Mouse (Mus musculus) thymus, adult 2 months (tissue): ENCODE measurements at regions not wholly inside any gene's neighbourhood (a gene's known extent, or its start where the extent isn't known, plus 50 kb on each side); places are given as distances from the start of the nearest gene placed in this dataset.

ENCODE experiments used
- CTCF ChIP-seq: fragments of 200-500 bp; IDR thresholded peaks from 2 replicates; pipeline ENCODE4 v1.5.1; 2012; ENCODE audit warnings: mild to moderate bottlenecking, control low read depth, low read length, moderate library complexity, borderline replicate concordance; ENCODE audit not compliant: control insufficient read depth, poor library complexity, insufficient read depth; ENCODE audit errors: extremely low read depth
- POLR2A ChIP-seq: fragments of 200-500 bp; IDR thresholded peaks from 2 replicates; pipeline ENCODE4 v1.6.1; 2012; ENCODE audit warnings: mild to moderate bottlenecking, low read length, control low read depth, moderate library complexity; ENCODE audit not compliant: control insufficient read depth, poor library complexity, insufficient read depth; ENCODE audit errors: extremely low read depth

DNA sequence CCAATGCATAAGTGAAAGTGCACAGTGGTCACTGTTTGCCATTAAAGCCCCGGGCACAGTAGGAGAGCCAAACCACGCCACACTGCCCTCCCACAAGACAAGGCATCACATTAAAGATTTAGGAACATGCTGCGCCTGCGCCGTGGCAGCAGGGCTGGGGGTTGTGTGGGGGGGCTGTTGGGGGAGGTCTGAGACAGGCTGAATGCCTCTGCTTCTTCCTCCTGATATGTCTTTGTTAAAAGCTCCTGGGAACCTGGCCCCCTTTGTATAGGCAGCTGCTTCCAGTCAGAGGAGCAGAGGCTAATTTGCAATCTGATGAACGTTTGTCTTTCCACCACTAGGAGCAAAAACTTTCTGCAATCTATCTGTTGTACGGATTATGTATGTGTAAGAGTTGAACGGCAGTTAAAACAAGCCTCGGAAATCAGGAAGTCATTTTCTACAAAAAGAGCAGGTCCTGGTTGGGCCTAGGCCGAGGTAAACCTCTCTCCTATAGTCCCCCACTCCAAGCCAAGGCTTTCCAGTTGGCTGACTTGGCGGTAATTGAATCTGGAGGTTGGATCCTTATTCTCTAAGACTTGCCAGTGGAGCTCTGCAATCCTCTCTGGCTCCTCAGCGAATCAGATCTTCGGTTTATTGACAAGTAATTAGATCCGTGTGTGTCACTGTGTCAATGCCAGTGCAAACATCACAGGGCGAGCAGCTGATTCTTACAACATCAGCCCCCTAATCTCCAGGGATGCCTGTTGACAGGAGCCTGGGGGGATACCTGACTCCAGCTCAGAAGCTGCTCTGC is 173.3 kb upstream of the A230072I06Rik start:
- no peak for TF ChIP-seq CTCF
- no peak for TF ChIP-seq POLR2A
